ENCODE assay signal across 8 mouse cellular contexts in the genomic region with DNA sequence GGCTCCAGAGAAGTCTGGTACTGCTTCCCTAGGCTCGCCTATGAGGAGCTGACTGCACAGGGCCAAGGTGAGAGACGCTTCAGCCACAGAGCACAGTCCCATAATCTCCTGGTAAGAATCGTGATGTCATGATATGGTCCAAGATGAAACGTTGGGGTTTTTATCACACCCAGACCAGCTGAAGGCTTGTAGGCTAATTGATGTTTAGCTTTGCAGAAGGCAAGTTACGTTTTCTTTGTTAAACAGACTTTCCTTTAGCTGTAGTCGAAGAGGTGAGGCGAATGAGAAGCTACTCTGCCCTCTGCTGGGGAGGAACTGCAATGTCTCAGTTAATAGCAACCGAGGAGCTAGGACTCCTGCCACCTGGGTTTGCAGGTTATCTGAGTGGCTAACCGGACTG. TPM values are rescaled to one million over a fixed set of nuclear protein-coding genes. Genes with fewer than 3 reads are reported as not detected.
DNase-seq lines count a peak whose midpoint lies in the region; ATAC-seq lines count a peak whose summit lies in the region.

No protein-coding gene starts in this region.

- DNase-seq in cerebellum, adult 11 months, result peak; percentile 14
- no peak for DNase-seq in cerebellum, adult 11-12 months
- peak; percentile 67 for DNase-seq in ES-CJ7 (ENCODE audit: low read depth, low spot score)
- DNase-seq in heart, postnatal 4 days, result peak; percentile 59
- DNase-seq in left cerebral cortex, postnatal 14 days (ENCODE audit: low spot score in 2 of 2), result peak; percentile 69 to 74
- DNase-seq in spleen, adult 12 weeks (ENCODE audit: low spot score), result peak; percentile 35

- intact Hi-C loops in left cerebral cortex, postnatal 14 days (cut with DNase I), result loop anchor here (5.0 to 10.0 kb wide), 3 partner anchors 81 to 276 kb away; no protein-coding TSS in a partner anchor

- peak; percentile 45 for ATAC-seq in common myeloid progenitor, adult 5-6 weeks (replicated peaks; ENCODE audit: low read depth, poor library complexity, severe bottlenecking)
- peak; percentile 60 for ATAC-seq in megakaryocyte progenitor cell, adult 5-6 weeks (replicated peaks; ENCODE audit: poor library complexity)

RNA-seq across cellular contexts. Expression of gene Kcnip1, which starts 15.8 kb away (rescaled TPM):
- not detected in 2 replicates for total RNA-seq in common myeloid progenitor, adult 5-6 weeks (2017)
- not detected for total RNA-seq in heart, postnatal 4 days (2021)
- 10 to 100 TPM; 38.1 to 39.6 TPM for total RNA-seq in left cerebral cortex, postnatal 14 days (2021)
- total RNA-seq in megakaryocyte progenitor cell, adult 5-6 weeks (2015), result not detected in 2 replicates
- total RNA-seq in megakaryocyte progenitor cell, adult 5-6 weeks (2017), result not detected in 2 replicates

RNA-seq across cellular contexts. Expression of gene Lcp2, which starts 38.0 kb away (rescaled TPM):
- 19.9 and 32.6 TPM in 2 replicates for total RNA-seq in common myeloid progenitor, adult 5-6 weeks (2017)
- 1 to 10 TPM in 1 of 2 experiments, under 1 TPM in 1; 0.88 to 1.6 TPM for total RNA-seq in heart, postnatal 4 days (2021)
- total RNA-seq in left cerebral cortex, postnatal 14 days (2021), result 1 to 10 TPM; 4.6 TPM
- 67.6 and 73.6 TPM in 2 replicates for total RNA-seq in megakaryocyte progenitor cell, adult 5-6 weeks (2015)
- total RNA-seq in megakaryocyte progenitor cell, adult 5-6 weeks (2017), result 26.1 and 29.5 TPM in 2 replicates

RNA-seq across cellular contexts. Expression of gene Kcnmb1, which starts 45.9 kb away (rescaled TPM):
- total RNA-seq in common myeloid progenitor, adult 5-6 weeks (2017), result not detected in 2 replicates
- total RNA-seq in heart, postnatal 4 days (2021), result 1 to 10 TPM in 1 of 2 experiments, under 1 TPM in 1; 0.86 to 1.0 TPM
- total RNA-seq in left cerebral cortex, postnatal 14 days (2021), result under 1 TPM; 0.23 to 0.42 TPM
- not detected in 2 replicates for total RNA-seq in megakaryocyte progenitor cell, adult 5-6 weeks (2015)
- total RNA-seq in megakaryocyte progenitor cell, adult 5-6 weeks (2017), result not detected in 2 replicates

Comparison
In these comparisons a context has a peak if more than half of its experiments do, and no peak if none do; other contexts are left out.
1. RNA of gene Kcnip1, which starts 15.8 kb away (total RNA-seq): 38.1 to 39.6 TPM in left cerebral cortex, postnatal 14 days; not detected in heart, postnatal 4 days, not detected in common myeloid progenitor, adult 5-6 weeks and not detected in megakaryocyte progenitor cell, adult 5-6 weeks; every median in the first group is over 10 times any median in the second.